Mouse (Mus musculus): ENCODE data around the gene Wdr41.

DNA sequence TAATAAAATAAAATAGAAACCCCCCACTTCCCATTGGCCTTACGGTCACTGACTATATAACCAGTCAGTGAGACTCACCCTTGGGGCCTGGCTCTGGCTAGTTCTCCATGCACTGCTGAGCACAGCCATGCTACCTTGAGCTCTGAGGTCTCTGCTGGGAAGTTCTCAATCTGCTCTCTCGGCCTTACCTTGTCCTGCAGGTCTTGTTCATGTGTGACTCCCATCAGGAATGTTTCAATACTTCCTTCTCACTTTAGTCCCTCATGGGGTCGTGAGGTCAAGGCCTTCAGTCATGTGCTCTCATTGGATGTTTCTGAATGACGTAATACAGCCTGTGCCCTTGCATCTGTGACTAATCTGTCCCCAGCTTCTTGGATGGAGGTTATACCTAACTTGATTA is 82.7 kb downstream of the Wdr41 start:
- TF ChIP-seq CTCF (IDR thresholded peaks at IDR 0.05; ENCODE audit: control insufficient read depth, insufficient read depth, insufficient read length) = no peak
- no peak for TF ChIP-seq MAX (IDR thresholded peaks at IDR 0.05)
- no peak for TF ChIP-seq CEBPB (IDR thresholded peaks at IDR 0.05; ENCODE audit: low read depth)
- TF ChIP-seq MYOD1 (IDR thresholded peaks at IDR 0.05; ENCODE audit: control insufficient read depth, insufficient read length, low read depth) = no peak

Measured in C2C12 (cell line).